In genomic region chr1:174860407-174861118, GRCm38 (mm10) we compare ENCODE assay signal across 15 mouse cellular contexts.
DNase-seq lines count a peak whose midpoint lies in the region; ATAC-seq and TF ChIP-seq lines count a peak whose summit lies in the region.
"Had no signal": no experiment of that assay in that cellular context is flagged by ENCODE, and none has a peak within 500 bp of the region (broad histone marks: within the 10 kb centered on the region; RNA-seq: fewer than 3 reads in every experiment).

No protein-coding gene starts in this region.

- H3K27ac ChIP-seq in hindbrain, postnatal 0 days = no peak overlapping the region
- no peak overlapping the region for H3K27ac ChIP-seq in hindbrain, embryonic 14.5 days
- H3K27ac ChIP-seq in embryonic facial prominence, embryonic 12.5 days = no peak overlapping the region
- no peak overlapping the region for H3K27ac ChIP-seq in forebrain, embryonic 16.5 days (ENCODE audit: low read length)
- H3K27ac ChIP-seq: intestine, embryonic 15.5 days; liver, embryonic 14.5 days; neural tube, embryonic 13.5 days had no signal

- TF ChIP-seq CTCF in hindbrain, postnatal 0 days (IDR thresholded peaks at IDR 0.05; ENCODE audit: low read depth) = no peak

- peak; percentile 24 for DNase-seq in hindbrain, postnatal 0 days (ENCODE audit: low spot score)
- DNase-seq in hindbrain, embryonic 14.5 days (ENCODE audit: low spot score) = no peak
- DNase-seq in kidney, adult 11 months = peak; percentile 51
- peak; percentile 50 to 64 for DNase-seq in kidney, postnatal 36 days
- DNase-seq in layer of hippocampus, postnatal 10 days (ENCODE audit: low spot score in 2 of 2) = no peak
- no peak for DNase-seq in right cerebral cortex, postnatal 14 days
- DNase-seq: heart, postnatal 10 days; thymus, postnatal 25 days had no signal

- peak; percentile 73 for ATAC-seq in hindbrain, postnatal 0 days
- ATAC-seq in hindbrain, embryonic 14.5 days (ENCODE audit: low FRiP score) = no peak
- ATAC-seq in embryonic facial prominence, embryonic 12.5 days (ENCODE audit: insufficient number of reproducible peaks, insufficient read depth, low FRiP score, low TSS enrichment) = peak; percentile 62; the same call in 1 of the 2 replicates
- no peak for ATAC-seq in forebrain, embryonic 16.5 days
- ATAC-seq: intestine, embryonic 15.5 days had no signal

- H3K9ac ChIP-seq in hindbrain, postnatal 0 days (replicated peaks; ENCODE audit: low read length) = no peak overlapping the region
- no peak overlapping the region for H3K9ac ChIP-seq in hindbrain, embryonic 14.5 days
- H3K9ac ChIP-seq in embryonic facial prominence, embryonic 12.5 days = no peak overlapping the region
- H3K9ac ChIP-seq in forebrain, embryonic 16.5 days (replicated peaks; ENCODE audit: low read depth, low read length) = no peak overlapping the region
- H3K9ac ChIP-seq: intestine, embryonic 15.5 days; liver, embryonic 14.5 days; neural tube, embryonic 13.5 days had no signal

- H3K4me1 ChIP-seq in hindbrain, postnatal 0 days (ENCODE audit: insufficient read depth, low read length) = no peaks in the 10 kb centered on the region
- H3K4me1 ChIP-seq in hindbrain, embryonic 14.5 days (replicated peaks; ENCODE audit: control insufficient read depth, insufficient read depth, low read length) = no peaks in the 10 kb centered on the region
- no peaks in the 10 kb centered on the region; the same call in 1 of the 2 replicates for H3K4me1 ChIP-seq in embryonic facial prominence, embryonic 12.5 days
- H3K4me1 ChIP-seq in forebrain, embryonic 16.5 days (replicated peaks; ENCODE audit: control insufficient read depth, insufficient read depth, low read length) = no peaks in the 10 kb centered on the region
- H3K4me1 ChIP-seq: intestine, embryonic 15.5 days; neural tube, embryonic 13.5 days had no signal

- 72% methylated on average over 10 of the region's 10 CpGs for WGBS in hindbrain, postnatal 0 days
- WGBS in hindbrain, embryonic 14.5 days = 76% methylated on average over 10 of the region's 10 CpGs
- WGBS in embryonic facial prominence, embryonic 12.5 days = 57% methylated on average over 10 of the region's 10 CpGs
- WGBS in forebrain, embryonic 16.5 days = 70% methylated on average over 10 of the region's 10 CpGs

- H3K4me3 ChIP-seq in hindbrain, postnatal 0 days (ENCODE audit: low read length) = no peak overlapping the region
- no peak overlapping the region for H3K4me3 ChIP-seq in hindbrain, embryonic 14.5 days (replicated peaks; ENCODE audit: low read length)
- H3K4me3 ChIP-seq in embryonic facial prominence, embryonic 12.5 days = no peak overlapping the region
- no peak overlapping the region for H3K4me3 ChIP-seq in forebrain, embryonic 16.5 days (replicated peaks; ENCODE audit: low read length)
- H3K4me3 ChIP-seq: erythroblast, embryonic 14.5 days; intestine, embryonic 15.5 days; neural tube, embryonic 13.5 days had no signal

- no peak overlapping the region for H3K4me2 ChIP-seq in hindbrain, postnatal 0 days (ENCODE audit: low read depth, low read length)
- no peak overlapping the region for H3K4me2 ChIP-seq in hindbrain, embryonic 14.5 days (replicated peaks)
- no peak overlapping the region for H3K4me2 ChIP-seq in embryonic facial prominence, embryonic 12.5 days (replicated peaks)
- H3K4me2 ChIP-seq in forebrain, embryonic 16.5 days (ENCODE audit: low read length) = no peak overlapping the region
- H3K4me2 ChIP-seq: intestine, embryonic 15.5 days; midbrain, embryonic 11.5 days; neural tube, embryonic 13.5 days had no signal

- no peaks in the 10 kb centered on the region for H3K9me3 ChIP-seq in hindbrain, postnatal 0 days (ENCODE audit: low read length)
- no peaks in the 10 kb centered on the region for H3K9me3 ChIP-seq in hindbrain, embryonic 14.5 days (ENCODE audit: control insufficient read depth, low read length)
- H3K9me3 ChIP-seq in embryonic facial prominence, embryonic 12.5 days = no peaks in the 10 kb centered on the region
- no peaks in the 10 kb centered on the region for H3K9me3 ChIP-seq in forebrain, embryonic 16.5 days (ENCODE audit: control insufficient read depth, low read length)
- H3K9me3 ChIP-seq: intestine, embryonic 15.5 days; neural tube, embryonic 13.5 days had no signal

- no peaks in the 10 kb centered on the region for H3K36me3 ChIP-seq in hindbrain, postnatal 0 days (ENCODE audit: insufficient read depth, low read length)
- no peaks in the 10 kb centered on the region for H3K36me3 ChIP-seq in hindbrain, embryonic 14.5 days (replicated peaks; ENCODE audit: control insufficient read depth, insufficient read depth)
- H3K36me3 ChIP-seq in embryonic facial prominence, embryonic 12.5 days = no peaks in the 10 kb centered on the region
- no peaks in the 10 kb centered on the region for H3K36me3 ChIP-seq in forebrain, embryonic 16.5 days (ENCODE audit: control insufficient read depth, insufficient read depth)
- H3K36me3 ChIP-seq: intestine, embryonic 15.5 days; neural tube, embryonic 13.5 days had no signal

- H3K27me3 ChIP-seq in hindbrain, postnatal 0 days (ENCODE audit: insufficient read depth, low read length) = no peaks in the 10 kb centered on the region
- H3K27me3 ChIP-seq in hindbrain, embryonic 14.5 days (ENCODE audit: control insufficient read depth, insufficient read depth, low read length) = no peaks in the 10 kb centered on the region
- H3K27me3 ChIP-seq in embryonic facial prominence, embryonic 12.5 days = no peaks in the 10 kb centered on the region
- no peaks in the 10 kb centered on the region for H3K27me3 ChIP-seq in forebrain, embryonic 16.5 days (replicated peaks; ENCODE audit: control insufficient read depth, insufficient read depth, low read length)
- H3K27me3 ChIP-seq: intestine, embryonic 15.5 days; neural tube, embryonic 13.5 days had no signal

Comparison
In these comparisons a context has a peak if more than half of its experiments do, and no peak if none do; other contexts are left out.
1. ATAC-seq: peak in hindbrain, postnatal 0 days (single experiment) and embryonic facial prominence, embryonic 12.5 days (single experiment); none in hindbrain, embryonic 14.5 days (single experiment) and forebrain, embryonic 16.5 days (single experiment).
2. DNase-seq: peak in hindbrain, postnatal 0 days (single experiment), kidney, adult 11 months (single experiment) and kidney, postnatal 36 days (2 of 2); none in hindbrain, embryonic 14.5 days (single experiment), layer of hippocampus, postnatal 10 days (0 of 2) and right cerebral cortex, postnatal 14 days (single experiment).